Mouse (Mus musculus): ENCODE data around the gene 1700056E22Rik. TPM values are rescaled to one million over a fixed set of nuclear protein-coding genes. Genes with fewer than 3 reads are reported as not detected.

The 1700056E22Rik gene
- 2.5 and 2.6 TPM in 2 replicates for polyA plus RNA-seq (2015; fragmentation: Nextera tagmentation; extraction: Ambion mirVana)

DNA sequence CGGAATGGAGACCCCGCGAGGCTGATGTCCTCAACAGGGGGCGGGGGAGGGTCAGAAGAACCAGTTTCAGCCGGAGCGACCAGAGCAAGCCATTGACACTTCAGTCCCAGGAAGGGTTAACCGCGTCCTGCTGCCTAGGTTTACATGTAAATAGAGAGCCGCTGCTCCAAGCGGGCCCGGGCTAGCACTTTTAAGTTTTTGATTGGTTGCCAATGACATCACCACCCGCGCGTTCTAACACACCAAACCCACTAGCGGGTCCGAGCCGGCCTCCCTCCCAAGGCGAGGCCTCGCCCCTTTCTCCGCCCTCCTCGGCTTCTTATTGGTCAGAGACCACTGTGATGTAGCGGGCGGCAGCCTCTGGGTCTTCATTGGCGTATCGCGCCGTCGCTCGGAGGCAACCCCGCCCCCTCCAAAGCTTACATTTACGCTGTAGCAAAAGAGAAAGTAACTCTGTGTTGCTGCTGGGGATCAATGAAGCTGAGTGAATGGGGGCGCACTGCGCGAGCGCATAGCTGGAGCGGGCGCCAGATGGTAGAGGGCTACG, at the start of gene 1700056E22Rik:
1700056E22Rik (minus strand) TSS at position 291 of the 547 bp plus-strand sequence.

DNA sequence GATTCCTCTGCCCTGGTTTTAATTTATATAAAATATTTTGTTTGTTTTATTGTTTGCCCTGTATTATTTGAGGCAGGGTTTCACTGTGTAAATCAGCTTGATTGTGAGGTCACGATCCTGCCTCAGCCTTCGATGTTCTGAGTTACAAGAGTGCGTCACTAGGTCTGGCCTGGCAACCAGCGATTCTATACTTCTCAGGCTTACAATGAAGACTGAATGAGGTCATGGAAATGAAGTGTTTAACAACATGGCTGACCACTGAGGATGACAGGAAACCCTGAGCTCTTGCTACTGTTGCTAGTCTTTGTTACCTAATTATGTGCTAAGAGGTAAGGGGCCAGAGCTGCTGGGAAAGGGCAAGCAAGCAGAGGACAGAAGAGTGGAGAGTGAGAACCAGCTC, 21.0 kb downstream of the 1700056E22Rik start, which contains the start of gene Dusp10:
Dusp10 (plus strand) TSS at position 197 of the 400 bp plus-strand sequence.

Other genes with a start within 250 kb of the 1700056E22Rik start
- gene Dusp10, start 21.0 kb downstream of the 1700056E22Rik start, polyA plus RNA-seq (2015; fragmentation: Nextera tagmentation; extraction: Ambion mirVana) = 5.8 and 6.8 TPM in 2 replicates

Data from urinary bladder, postnatal 0 days (tissue).